Mouse (Mus musculus): Measurements from ENCODE around the gene Ncoa3. TPM values are rescaled to one million over a fixed set of nuclear protein-coding genes. Genes with fewer than 3 reads are reported as not detected.

The Ncoa3 gene
- polyA plus RNA-seq, 1 experiment: 5.6 TPM

GRCm38 (mm10) chr2:166012145-166012544, 19.7 kb downstream of the Ncoa3 start:
- no peak overlapping the region for H3K4me3 ChIP-seq (ENCODE audit: insufficient read depth, poor library complexity, severe bottlenecking)
- H3ac ChIP-seq (ENCODE audit: control insufficient read depth, insufficient read length, low read depth): no peak overlapping the region
- H3K36me3 ChIP-seq (ENCODE audit: control insufficient read depth, insufficient read depth): no peaks in the 10 kb centered on the region
- TF ChIP-seq FOSL1 (IDR thresholded peaks at IDR 0.05; ENCODE audit: insufficient read depth, low read length, poor library complexity, severe bottlenecking): no peak
- no peaks in the 10 kb centered on the region for H3K27me3 ChIP-seq (ENCODE audit: control insufficient read depth, insufficient read depth, insufficient read length)
- peaks cover 40% of the 10 kb centered on the region for H3K79me3 ChIP-seq (ENCODE audit: low read depth)
- peaks cover 91% of the 10 kb centered on the region for H3K79me2 ChIP-seq (ENCODE audit: control insufficient read depth, insufficient read depth)

- no peak overlapping the region for H3ac ChIP-seq (ENCODE audit: control insufficient read depth, insufficient read length, low read depth)
- H3K79me2 ChIP-seq (ENCODE audit: control insufficient read depth, insufficient read depth): peaks cover 98% of the 10 kb centered on the region
- H3K4me3 ChIP-seq (ENCODE audit: insufficient read depth, poor library complexity, severe bottlenecking): no peak overlapping the region
- no peak for TF ChIP-seq MYOG (IDR thresholded peaks at IDR 0.05; ENCODE audit: control insufficient read depth, extremely low read depth, insufficient read length)
- no peak for TF ChIP-seq MYOD1 (IDR thresholded peaks at IDR 0.05; ENCODE audit: control insufficient read depth, insufficient read length, low read depth)
- no peak for TF ChIP-seq CEBPB (IDR thresholded peaks at IDR 0.05; ENCODE audit: low read depth)
- TF ChIP-seq CTCF (IDR thresholded peaks at IDR 0.05; ENCODE audit: control insufficient read depth, insufficient read depth, insufficient read length): no peak
- no peak for TF ChIP-seq USF1 (IDR thresholded peaks at IDR 0.05; ENCODE audit: low read depth)
- TF ChIP-seq FOSL1 (IDR thresholded peaks at IDR 0.05; ENCODE audit: insufficient read depth, low read length, poor library complexity, severe bottlenecking): no peak
- no peak for TF ChIP-seq MAX (IDR thresholded peaks at IDR 0.05)
- H3K79me3 ChIP-seq (ENCODE audit: low read depth): peaks cover 31% of the 10 kb centered on the region
- H3K36me3 ChIP-seq (ENCODE audit: control insufficient read depth, insufficient read depth): no peaks in the 10 kb centered on the region
- H3K27me3 ChIP-seq (ENCODE audit: control insufficient read depth, insufficient read depth, insufficient read length): no peaks in the 10 kb centered on the region
These were observed 26.3 kb downstream of the Ncoa3 start for GRCm38 (mm10) chr2:166018769-166019168.

- Histone ChIP-seq H3ac (ENCODE audit: control insufficient read depth, insufficient read length, low read depth) (no peak overlapping the region), H3K4me3 (ENCODE audit: insufficient read depth, poor library complexity, severe bottlenecking) (no peak overlapping the region), H3K79me2 (ENCODE audit: control insufficient read depth, insufficient read depth) (peaks cover 98% of the 10 kb centered on the region), H3K79me3 (ENCODE audit: low read depth) (peaks cover 34% of the 10 kb centered on the region), H3K36me3 (ENCODE audit: control insufficient read depth, insufficient read depth) (no peaks in the 10 kb centered on the region), H3K27me3 (ENCODE audit: control insufficient read depth, insufficient read depth, insufficient read length) (no peaks in the 10 kb centered on the region)
- TF ChIP-seq USF1 (IDR thresholded peaks at IDR 0.05; ENCODE audit: low read depth) (no peak), MAX (IDR thresholded peaks at IDR 0.05) (no peak), CEBPB (IDR thresholded peaks at IDR 0.05; ENCODE audit: low read depth) (no peak), CTCF (IDR thresholded peaks at IDR 0.05; ENCODE audit: control insufficient read depth, insufficient read depth, insufficient read length) (no peak), FOSL1 (IDR thresholded peaks at IDR 0.05; ENCODE audit: insufficient read depth, low read length, poor library complexity, severe bottlenecking) (no peak), MYOG (IDR thresholded peaks at IDR 0.05; ENCODE audit: control insufficient read depth, extremely low read depth, insufficient read length) (no peak), MYOD1 (IDR thresholded peaks at IDR 0.05; ENCODE audit: control insufficient read depth, insufficient read length, low read depth) (no peak)
These were observed 27.6 kb downstream of the Ncoa3 start for GRCm38 (mm10) chr2:166020026-166020425.

- Histone ChIP-seq H3K27me3 (ENCODE audit: control insufficient read depth, insufficient read depth, insufficient read length) (no peaks in the 10 kb centered on the region), H3K36me3 (ENCODE audit: control insufficient read depth, insufficient read depth) (no peaks in the 10 kb centered on the region), H3ac (ENCODE audit: control insufficient read depth, insufficient read length, low read depth) (no peak overlapping the region), H3K4me3 (ENCODE audit: insufficient read depth, poor library complexity, severe bottlenecking) (no peak overlapping the region), H3K79me3 (ENCODE audit: low read depth) (peaks cover 29% of the 10 kb centered on the region), H3K79me2 (ENCODE audit: control insufficient read depth, insufficient read depth) (peaks cover 100% of the 10 kb centered on the region)
- TF ChIP-seq MYOG (IDR thresholded peaks at IDR 0.05; ENCODE audit: control insufficient read depth, extremely low read depth, insufficient read length) (no peak), CEBPB (IDR thresholded peaks at IDR 0.05; ENCODE audit: low read depth) (no peak), MAX (IDR thresholded peaks at IDR 0.05) (no peak), USF1 (IDR thresholded peaks at IDR 0.05; ENCODE audit: low read depth) (no peak), MYOD1 (IDR thresholded peaks at IDR 0.05; ENCODE audit: control insufficient read depth, insufficient read length, low read depth) (no peak)
These were observed 28.7 kb downstream of the Ncoa3 start for GRCm38 (mm10) chr2:166021073-166021610.

GRCm38 (mm10) chr2:166021642-166022041, 29.2 kb downstream of the Ncoa3 start:
- TF ChIP-seq MYOG (IDR thresholded peaks at IDR 0.05; ENCODE audit: control insufficient read depth, extremely low read depth, insufficient read length): no peak
- TF ChIP-seq MAX (IDR thresholded peaks at IDR 0.05): no peak
- TF ChIP-seq MYOD1 (IDR thresholded peaks at IDR 0.05; ENCODE audit: control insufficient read depth, insufficient read length, low read depth): no peak
- no peak for TF ChIP-seq USF1 (IDR thresholded peaks at IDR 0.05; ENCODE audit: low read depth)
- TF ChIP-seq CTCF (IDR thresholded peaks at IDR 0.05; ENCODE audit: control insufficient read depth, insufficient read depth, insufficient read length): no peak
- TF ChIP-seq FOSL1 (IDR thresholded peaks at IDR 0.05; ENCODE audit: insufficient read depth, low read length, poor library complexity, severe bottlenecking): no peak
- TF ChIP-seq CEBPB (IDR thresholded peaks at IDR 0.05; ENCODE audit: low read depth): no peak
- Histone ChIP-seq H3ac (ENCODE audit: control insufficient read depth, insufficient read length, low read depth) (no peak overlapping the region), H3K27me3 (ENCODE audit: control insufficient read depth, insufficient read depth, insufficient read length) (no peaks in the 10 kb centered on the region), H3K4me3 (ENCODE audit: insufficient read depth, poor library complexity, severe bottlenecking) (no peak overlapping the region), H3K79me3 (ENCODE audit: low read depth) (peaks cover 29% of the 10 kb centered on the region), H3K36me3 (ENCODE audit: control insufficient read depth, insufficient read depth) (no peaks in the 10 kb centered on the region), H3K79me2 (ENCODE audit: control insufficient read depth, insufficient read depth) (peaks cover 99% of the 10 kb centered on the region)

GRCm38 (mm10) chr2:166022327-166022726, 29.9 kb downstream of the Ncoa3 start:
- H3K79me3 ChIP-seq (ENCODE audit: low read depth): peaks cover 32% of the 10 kb centered on the region

More at GRCm38 (mm10) chr2:166022327-166022726, 29.9 kb downstream of the Ncoa3 start:
- Histone ChIP-seq H3ac (ENCODE audit: control insufficient read depth, insufficient read length, low read depth) (no peak overlapping the region), H3K79me2 (ENCODE audit: control insufficient read depth, insufficient read depth) (peaks cover 99% of the 10 kb centered on the region), H3K27me3 (ENCODE audit: control insufficient read depth, insufficient read depth, insufficient read length) (no peaks in the 10 kb centered on the region), H3K36me3 (ENCODE audit: control insufficient read depth, insufficient read depth) (no peaks in the 10 kb centered on the region), H3K4me3 (ENCODE audit: insufficient read depth, poor library complexity, severe bottlenecking) (no peak overlapping the region)
- TF ChIP-seq MYOD1 (IDR thresholded peaks at IDR 0.05; ENCODE audit: control insufficient read depth, insufficient read length, low read depth): no peak
- no peak for TF ChIP-seq MYOG (IDR thresholded peaks at IDR 0.05; ENCODE audit: control insufficient read depth, extremely low read depth, insufficient read length)
- no peak for TF ChIP-seq USF1 (IDR thresholded peaks at IDR 0.05; ENCODE audit: low read depth)
- TF ChIP-seq MAX (IDR thresholded peaks at IDR 0.05): no peak
- TF ChIP-seq FOSL1 (IDR thresholded peaks at IDR 0.05; ENCODE audit: insufficient read depth, low read length, poor library complexity, severe bottlenecking): no peak

Data from C2C12 (cell line).